In the genomic region with DNA sequence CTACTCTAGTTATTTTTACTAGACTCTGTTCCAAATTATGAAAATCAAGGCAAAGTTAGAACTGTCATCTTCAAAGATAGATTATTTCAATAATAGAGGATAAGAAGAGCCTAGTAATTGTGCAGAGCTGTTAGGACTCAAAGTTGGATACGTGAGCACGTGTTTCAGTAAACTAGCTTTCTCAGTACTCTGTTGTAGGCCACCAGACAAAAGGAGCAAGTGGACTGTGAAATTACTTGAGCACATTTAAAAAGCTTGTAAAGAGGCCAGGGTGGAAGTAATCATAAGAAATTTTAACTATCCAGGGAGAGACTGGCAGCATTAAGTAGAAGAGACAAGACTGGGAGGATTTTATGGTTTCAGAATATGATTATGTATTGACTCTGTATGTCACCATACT, we compare ENCODE assay signal across 20 mouse cellular contexts.
"Had no signal": no experiment of that assay in that cellular context is flagged by ENCODE, and none has a peak within 500 bp of the region (broad histone marks: within the 10 kb centered on the region; RNA-seq: fewer than 3 reads in every experiment).

No protein-coding gene starts in this region.

- H3K4me3 ChIP-seq: lung, embryonic 15.5 days; megakaryocyte, embryonic 14.5 days; myocyte; neural tube, embryonic 13.5 days; neural tube, embryonic 15.5 days had no signal

- H3K9ac ChIP-seq: lung, embryonic 15.5 days; neural tube, embryonic 13.5 days; neural tube, embryonic 15.5 days had no signal

- H3K4me1 ChIP-seq: lung, embryonic 15.5 days; megakaryocyte, embryonic 14.5 days; neural tube, embryonic 13.5 days; neural tube, embryonic 15.5 days had no signal

- H3K9me3 ChIP-seq: lung, embryonic 15.5 days; megakaryocyte, embryonic 14.5 days; neural tube, embryonic 13.5 days; neural tube, embryonic 15.5 days had no signal

- H3K36me3 ChIP-seq: lung, embryonic 15.5 days; neural tube, embryonic 13.5 days; neural tube, embryonic 15.5 days had no signal

- H3K4me2 ChIP-seq: lung, embryonic 15.5 days; midbrain, embryonic 11.5 days; neural tube, embryonic 13.5 days; neural tube, embryonic 15.5 days had no signal

- ATAC-seq: lung, postnatal 0 days; midbrain, embryonic 16.5 days had no signal

- DNase-seq: lung, adult 18-20 months; lung, postnatal 14 days; lung, postnatal 36 days; midbrain, embryonic 14.5 days; right cerebral cortex, adult 18-20 months; right cerebral cortex, postnatal 25 days; right cerebral cortex, postnatal 4 days; spleen, adult 18-20 months; thymus, adult 18-20 months; thymus, postnatal 14 days; thymus, postnatal 36 days had no signal

- H3K27ac ChIP-seq: lung, embryonic 15.5 days; macrophage; neural tube, embryonic 13.5 days; neural tube, embryonic 15.5 days had no signal

- H3K27me3 ChIP-seq: lung, embryonic 15.5 days; megakaryocyte, embryonic 14.5 days; neural tube, embryonic 13.5 days; neural tube, embryonic 15.5 days had no signal
